Mouse (Mus musculus) layer of hippocampus, postnatal 14 days (tissue): ENCODE data around the gene Mgat4c. TPM values are rescaled to one million over a fixed set of nuclear protein-coding genes. Genes with fewer than 3 reads are reported as not detected.
A peak's percentile ranks its signal among the peaks of the same experiment; 100 is the strongest.
"Not testable (repeated sequence)": the region's sequence is repeated elsewhere in the genome, so short reads cannot be mapped to it uniquely, and the experiment has no call there.

Experiments used
- DNase-seq, 2 experiments: peaks; one replicate each; pipeline ENCODE4 v3.0.0; 2021 to 2022; ENCODE audit warnings: low spot score in 2 of 2, mixed read lengths in 1 of 2
- total RNA-seq, 2 experiments: library from RNA; stranded (reverse); gene quantifications; 2 replicates each; pipeline ENCODE4 v1.2.3; 2021

Gene Mgat4c
- total RNA-seq, 2 experiments from 2014 or later: 30.8 to 38.3 TPM

DNA sequence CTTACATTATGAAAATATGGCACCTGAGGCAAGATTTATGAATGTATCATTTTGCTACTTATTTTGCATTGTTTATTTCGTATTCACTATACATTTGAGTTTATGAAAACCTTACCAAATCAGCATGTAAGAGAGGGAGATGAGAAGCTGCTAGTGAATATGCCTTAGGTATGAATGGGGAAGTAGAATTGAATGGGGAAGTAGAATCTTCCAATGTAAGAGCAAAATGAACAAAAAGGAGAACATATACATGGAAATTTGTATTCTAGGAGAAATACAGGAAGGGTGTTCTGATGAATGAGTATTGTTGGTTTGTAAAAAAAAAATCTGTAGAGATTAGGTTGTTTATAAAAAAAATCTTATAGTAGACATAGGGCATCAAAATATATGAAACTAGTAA lies 441.9 kb downstream of the Mgat4c start:
- no peak for DNase-seq

DNA sequence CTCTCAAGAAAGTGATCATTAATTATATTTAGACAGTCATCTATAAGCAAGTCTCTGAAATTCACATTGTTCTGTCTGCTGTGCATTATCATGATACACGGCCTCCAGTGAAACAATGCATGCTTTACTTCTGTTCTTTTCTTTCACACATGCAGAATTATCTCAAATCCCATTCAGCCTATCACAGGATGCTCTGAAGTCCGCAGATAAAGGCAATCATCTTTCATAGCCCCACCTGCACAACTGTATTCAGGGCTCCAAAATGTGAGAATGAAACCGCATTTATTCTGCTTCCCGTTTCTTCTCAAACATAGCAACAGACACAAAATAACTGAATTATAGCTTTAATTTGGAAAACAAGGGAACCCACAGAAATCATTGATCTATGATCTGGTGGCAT lies 446.1 kb downstream of the Mgat4c start:
- DNase-seq: no peak

- DNase-seq: peak in 1 of 2 experiments; percentile 25
Measured at GRCm38 (mm10) chr10:102154865-102155264, 473.6 kb downstream of the Mgat4c start.

- DNase-seq: no peak
Measured at GRCm38 (mm10) chr10:102155853-102156252, 474.6 kb downstream of the Mgat4c start.

DNA sequence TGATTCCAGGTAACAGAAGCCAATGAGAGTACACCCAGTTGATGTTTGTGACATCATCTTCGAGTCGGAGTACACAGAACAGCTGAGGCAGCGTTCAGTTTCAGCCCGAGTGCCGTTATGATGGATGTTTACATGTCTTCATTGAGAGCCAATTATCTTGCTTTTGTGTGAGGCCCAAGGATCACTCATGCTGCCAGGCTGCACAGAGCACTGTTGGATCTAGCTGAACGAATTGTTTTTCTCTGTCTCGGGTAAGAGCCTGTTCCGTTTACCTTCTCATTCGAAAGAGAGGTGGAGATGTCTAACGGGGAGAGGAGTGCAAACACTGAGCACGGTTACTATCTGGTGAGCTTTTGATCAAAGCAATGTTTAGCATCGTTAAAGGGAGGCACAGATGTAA lies 477.5 kb downstream of the Mgat4c start:
- peak; percentile 8 to 24 for DNase-seq

DNA sequence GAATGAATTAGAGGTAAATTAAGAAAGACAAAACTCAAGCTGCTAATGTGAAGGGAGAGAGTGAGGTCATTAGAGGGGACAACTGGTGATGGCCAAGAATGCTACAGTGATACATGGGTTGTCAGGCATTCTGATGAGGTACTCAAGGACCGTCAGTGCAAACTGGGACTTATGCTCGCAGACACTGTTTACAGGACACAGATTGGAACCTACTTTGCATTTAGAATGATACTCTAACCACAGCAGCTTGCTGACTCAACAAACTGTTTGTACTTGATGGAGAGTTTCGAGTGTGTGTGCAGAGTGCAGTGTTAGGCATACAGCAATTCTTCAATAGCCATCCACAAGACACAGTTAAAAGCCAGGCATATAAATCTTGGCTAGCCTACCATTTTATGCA lies 503.4 kb downstream of the Mgat4c start:
- peak; percentile 12 to 20 for DNase-seq

GRCm38 (mm10) chr10:102191646-102192045 lies 510.4 kb downstream of the Mgat4c start:
- DNase-seq: no peak

DNA sequence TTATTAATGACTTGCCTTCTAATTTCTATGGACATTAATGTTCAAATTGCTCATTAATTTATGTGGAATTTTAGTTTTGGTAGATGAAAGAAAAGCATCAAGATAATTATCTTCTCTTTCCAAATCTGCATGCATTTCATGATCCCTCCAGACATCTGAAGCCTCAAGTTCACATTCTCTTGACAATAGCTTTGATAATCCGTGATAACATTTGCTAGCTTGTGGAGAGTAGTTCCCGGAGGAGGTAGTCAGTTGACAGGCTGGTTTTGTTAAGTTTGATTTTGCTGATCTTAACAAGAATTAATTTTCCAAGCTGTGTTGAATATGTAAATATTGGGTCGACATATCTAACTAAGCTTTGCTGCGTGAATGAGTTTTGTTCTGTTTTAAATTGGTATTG lies 515.6 kb downstream of the Mgat4c start:
- DNase-seq: no peak

DNA sequence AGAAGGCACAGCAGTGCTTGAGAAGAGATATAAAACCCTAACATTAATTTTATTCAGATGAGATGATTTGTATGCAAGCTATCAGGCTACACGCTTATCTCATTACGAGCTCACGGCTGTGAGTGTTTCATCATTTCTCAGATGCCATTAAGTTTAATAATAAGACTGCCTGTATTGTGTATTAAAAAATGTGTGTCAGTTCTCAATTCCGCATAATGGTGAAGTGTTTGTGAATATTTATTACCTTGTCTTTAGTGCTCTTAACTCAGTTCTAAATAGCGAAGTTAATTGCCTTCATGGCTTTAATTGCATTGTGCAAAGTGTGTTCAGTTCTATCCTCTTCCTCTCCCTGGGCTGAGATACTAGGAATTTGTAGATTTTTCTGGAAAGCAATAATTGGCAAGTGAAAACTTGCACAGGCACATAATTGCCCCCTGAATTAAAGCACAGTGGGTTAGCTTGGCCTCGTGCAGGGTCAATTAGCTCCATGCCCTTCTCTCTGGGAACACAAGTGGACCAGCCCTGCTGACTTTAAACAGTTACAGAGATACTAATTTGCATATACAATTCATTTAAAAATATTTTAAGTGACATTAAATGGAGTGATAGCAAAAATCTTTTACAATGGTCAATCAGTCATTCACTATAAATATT lies 557.4 kb downstream of the Mgat4c start:
- DNase-seq: no peak

DNA sequence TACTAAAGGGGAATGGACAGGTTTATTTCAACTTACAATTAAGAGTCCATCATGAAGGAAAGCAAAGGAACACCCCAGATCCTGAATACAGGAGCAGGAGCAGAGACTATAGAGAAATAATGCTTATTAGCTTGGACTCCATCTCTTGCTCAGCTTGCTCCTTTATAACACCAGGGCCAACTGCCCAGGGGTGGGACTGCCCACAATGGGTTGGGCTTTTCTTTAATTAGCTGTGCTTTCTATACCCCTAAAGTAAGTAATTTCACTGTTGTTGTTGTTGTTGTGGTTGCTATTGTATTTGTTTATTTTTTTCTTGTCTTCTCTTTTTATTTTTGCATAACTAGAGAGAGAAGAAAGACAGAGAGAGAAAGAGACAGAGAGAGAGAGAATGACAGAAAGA lies 562.6 kb downstream of the Mgat4c start:
- DNase-seq: no peak

DNA sequence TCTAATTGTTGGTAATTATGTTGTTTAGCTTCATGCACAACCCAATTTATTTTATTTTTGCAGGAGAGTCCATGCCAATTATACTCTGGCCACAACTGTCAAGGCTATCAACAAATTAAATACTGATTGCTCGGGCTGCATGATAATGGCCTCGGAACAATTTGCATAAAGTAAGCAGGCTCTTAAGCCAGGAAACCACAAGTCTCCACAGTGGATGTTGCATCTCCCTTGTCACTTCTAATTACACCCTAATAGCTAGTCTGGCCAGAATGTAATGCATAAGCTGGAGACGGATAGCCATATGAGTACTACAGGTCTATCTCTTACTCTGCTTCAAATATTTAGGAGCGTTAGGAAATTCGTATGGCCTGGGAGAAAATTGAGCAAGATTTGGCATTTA lies 563.3 kb downstream of the Mgat4c start:
- DNase-seq: no peak

GRCm38 (mm10) chr10:102245269-102245668 lies 564.0 kb downstream of the Mgat4c start:
- no peak for DNase-seq

- no peak for DNase-seq
Measured at GRCm38 (mm10) chr10:102308892-102309479, 627.7 kb downstream of the Mgat4c start.

- DNase-seq: no peak
Measured at GRCm38 (mm10) chr10:102365685-102366381, 684.5 kb downstream of the Mgat4c start.

DNA sequence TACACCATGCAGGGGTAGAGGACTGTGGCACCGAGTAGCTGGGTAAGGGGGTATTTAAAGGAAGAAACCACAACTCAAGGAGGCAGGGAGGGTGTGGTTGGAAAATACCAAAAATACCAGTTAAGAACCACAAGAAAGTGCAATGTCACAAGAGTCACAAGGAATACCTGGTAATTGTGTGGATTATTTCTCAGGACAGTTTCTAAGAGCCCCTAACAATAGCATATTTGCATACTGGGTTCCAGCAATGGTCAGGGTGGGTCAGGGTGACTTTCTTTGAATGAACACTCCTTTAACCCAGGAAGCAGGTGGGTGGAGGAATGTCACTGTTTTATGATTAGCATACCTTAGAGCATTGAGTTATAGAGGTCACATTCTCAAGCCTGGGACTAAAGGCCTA lies 689.3 kb downstream of the Mgat4c start:
- no peak for DNase-seq

GRCm38 (mm10) chr10:102372111-102372510 lies 690.8 kb downstream of the Mgat4c start:
- DNase-seq: no peak

DNA sequence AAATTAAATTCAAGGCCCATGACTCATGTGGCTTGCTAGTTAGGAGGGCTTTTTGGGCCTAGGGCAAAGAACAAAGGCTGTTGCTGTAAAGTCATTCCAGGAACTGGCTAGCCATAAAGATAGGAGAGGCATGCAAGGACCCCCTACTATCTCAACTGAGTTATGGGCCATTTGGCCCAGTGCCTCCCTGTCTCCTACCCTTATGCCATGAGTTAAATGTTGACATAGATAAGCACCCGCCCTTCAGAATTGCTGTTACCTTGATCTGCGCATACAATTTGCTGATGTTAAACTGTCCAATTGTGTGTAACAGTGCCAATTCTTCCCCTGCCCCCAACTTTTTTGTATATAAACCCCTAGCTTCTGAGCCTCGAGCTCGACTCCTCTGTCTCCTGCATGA lies 692.8 kb downstream of the Mgat4c start:
- no peak for DNase-seq

DNA sequence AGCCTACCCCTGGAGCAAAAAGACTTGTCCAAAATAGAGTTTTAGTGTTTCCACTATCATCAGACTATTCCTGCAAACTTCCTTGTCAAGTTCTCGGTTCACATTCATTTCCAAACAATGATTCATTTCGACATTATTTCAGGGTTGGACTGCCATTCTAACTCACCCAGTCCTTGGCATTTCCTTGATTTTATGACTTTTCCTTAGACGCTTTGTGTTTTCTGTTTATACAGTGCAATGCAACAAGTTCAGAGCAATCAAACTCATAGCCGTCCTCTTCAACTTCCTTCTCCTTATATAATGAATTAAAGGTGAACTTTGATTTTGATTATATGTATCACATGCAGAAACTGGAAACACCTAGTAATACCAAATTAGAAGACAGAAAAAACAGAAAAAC lies 696.1 kb downstream of the Mgat4c start:
- no peak for DNase-seq

DNA sequence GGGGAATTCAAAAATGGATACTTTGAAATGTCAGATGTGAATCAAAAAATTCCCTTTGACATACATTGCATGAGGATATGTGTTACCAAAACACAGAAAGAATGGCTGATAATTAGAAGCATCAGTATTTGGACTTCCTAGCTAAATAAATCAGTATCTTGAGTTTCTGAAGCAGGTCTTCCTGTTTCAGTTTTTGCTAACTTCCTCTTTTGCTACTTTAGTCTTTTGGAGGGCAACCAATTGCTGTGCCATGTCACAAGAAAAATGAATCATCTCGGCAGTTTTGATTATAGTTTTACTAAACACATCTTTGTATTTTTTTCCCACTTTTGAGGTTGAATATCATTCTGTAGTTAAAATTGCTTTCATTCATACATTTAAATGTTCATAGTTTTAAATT lies 707.9 kb downstream of the Mgat4c start:
- DNase-seq: no peak

GRCm38 (mm10) chr10:102417654-102418272 lies 736.5 kb downstream of the Mgat4c start:
- DNase-seq: peak in 1 of 2 experiments; percentile 24

GRCm38 (mm10) chr10:102435048-102435447 lies 753.8 kb downstream of the Mgat4c start:
- not testable (repeated sequence) for DNase-seq

DNA sequence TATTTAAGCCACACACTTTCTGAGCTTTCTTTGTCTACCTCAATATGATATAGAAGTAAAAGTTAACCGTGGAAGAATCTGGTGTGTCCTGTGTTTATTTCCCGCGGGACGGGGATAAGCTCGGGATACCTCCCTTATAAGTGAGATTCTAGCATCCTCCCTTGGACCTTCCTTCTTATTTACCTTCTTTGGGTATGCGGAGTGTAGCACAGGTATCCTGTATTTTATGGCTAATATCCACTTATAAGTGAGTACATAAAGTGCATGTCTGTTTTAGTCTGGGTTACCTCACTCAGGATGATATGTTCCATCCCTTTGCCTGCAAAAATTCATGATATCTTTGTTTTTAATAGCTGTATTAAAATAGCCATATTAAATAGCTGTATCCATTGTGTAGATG lies 754.2 kb downstream of the Mgat4c start:
- not testable (repeated sequence) for DNase-seq
